Mouse (Mus musculus): ENCODE data around the gene Pard3. TPM values are rescaled to one million over a fixed set of nuclear protein-coding genes. Genes with fewer than 3 reads are reported as not detected.

Gene Pard3
- total RNA-seq, 2 experiments from 2014 or later: 28.8 to 31.5 TPM

- intact Hi-C loops (cut with DNase I): no loop called here
- no peak for DNase-seq
Measured at GRCm38 (mm10) chr8:127378994-127379858, 315.5 kb downstream of the Pard3 start.

DNA sequence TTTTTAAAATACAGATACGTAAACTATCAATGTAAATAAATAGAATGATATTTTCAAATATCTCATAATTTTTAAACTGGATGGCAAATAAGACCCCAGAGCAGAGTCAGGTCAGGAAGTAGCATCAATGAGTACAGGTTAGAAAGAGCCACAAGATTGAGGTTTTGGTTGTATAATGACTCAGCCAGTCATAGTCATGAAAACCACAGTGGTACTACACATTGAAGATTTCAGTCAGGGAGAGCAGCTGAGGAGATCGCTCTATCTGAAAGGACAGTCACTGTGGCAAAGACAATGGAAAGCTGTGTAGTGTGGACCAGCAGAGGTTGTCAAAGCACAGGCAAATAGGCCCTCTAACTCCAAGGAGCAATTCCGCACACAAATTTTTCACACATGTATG is 317.6 kb downstream of the Pard3 start:
- intact Hi-C loops (cut with DNase I): no loop called here
- DNase-seq: no peak

GRCm38 (mm10) chr8:127392700-127393099 is 329.0 kb downstream of the Pard3 start:
- no peak for DNase-seq
- intact Hi-C loops (cut with DNase I): no loop called here

GRCm38 (mm10) chr8:127395488-127395887 is 331.8 kb downstream of the Pard3 start:
- intact Hi-C loops (cut with DNase I): no loop called here
- DNase-seq: no peak

- intact Hi-C loops (cut with DNase I): no loop called here
- DNase-seq: no peak
Measured at GRCm38 (mm10) chr8:127405815-127406214, 342.1 kb downstream of the Pard3 start.

GRCm38 (mm10) chr8:127410606-127411005 is 346.9 kb downstream of the Pard3 start:
- intact Hi-C loops (cut with DNase I): no loop called here
- no peak for DNase-seq

DNA sequence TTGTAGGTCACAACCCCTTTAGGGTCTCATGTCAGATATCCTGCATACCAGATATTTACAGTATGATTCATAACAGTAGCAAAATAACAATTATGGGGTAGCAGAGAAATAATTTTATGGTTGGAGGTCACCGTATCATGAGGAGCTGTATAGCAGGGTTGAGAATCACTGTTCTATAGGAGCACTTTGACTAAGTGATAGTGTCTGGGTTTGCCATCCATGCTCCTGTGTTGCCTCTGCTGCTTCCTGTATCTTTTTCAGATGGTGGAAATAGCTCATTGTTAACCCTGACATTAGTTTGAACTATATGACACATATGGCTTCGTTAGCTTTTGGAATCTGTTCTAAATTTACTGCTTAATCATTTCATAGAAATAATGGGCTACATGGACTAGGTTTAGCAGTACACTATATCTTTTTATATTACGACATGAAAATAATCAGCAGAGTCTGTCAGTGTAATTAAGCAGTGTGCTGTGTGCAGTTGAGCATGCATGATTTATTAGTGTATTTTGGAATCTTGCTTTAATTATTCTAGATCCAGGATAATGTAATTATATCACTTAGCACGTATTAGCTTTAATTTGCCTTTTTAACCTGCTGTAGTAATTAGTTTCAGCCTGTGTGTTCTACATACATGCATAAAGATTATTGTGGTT is 347.6 kb downstream of the Pard3 start:
- DNase-seq: no peak
- intact Hi-C loops (cut with DNase I): no loop called here

DNA sequence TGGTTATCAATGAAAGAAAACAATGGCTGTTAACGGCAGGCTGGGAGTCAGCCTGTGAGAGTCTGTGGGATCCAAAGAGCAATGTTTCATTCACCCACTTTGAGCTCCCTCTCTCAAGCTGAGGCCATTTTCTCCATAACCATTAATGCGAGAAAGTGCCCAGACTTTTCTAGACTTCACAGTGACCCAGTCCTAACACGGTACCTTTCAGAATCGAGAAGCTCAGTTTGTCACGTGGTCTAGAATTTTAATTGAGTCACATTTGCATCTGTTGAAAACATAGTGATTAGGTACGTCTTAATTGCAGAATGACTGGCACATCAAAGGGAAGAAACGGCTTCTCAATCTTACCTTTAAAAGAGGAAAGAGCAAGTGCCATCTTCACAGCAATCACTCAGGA is 359.3 kb downstream of the Pard3 start:
- intact Hi-C loops (cut with DNase I): loop anchor here (10.0 kb wide), 1 partner anchor 228 kb away; no protein-coding TSS in a partner anchor
- DNase-seq: no peak

DNA sequence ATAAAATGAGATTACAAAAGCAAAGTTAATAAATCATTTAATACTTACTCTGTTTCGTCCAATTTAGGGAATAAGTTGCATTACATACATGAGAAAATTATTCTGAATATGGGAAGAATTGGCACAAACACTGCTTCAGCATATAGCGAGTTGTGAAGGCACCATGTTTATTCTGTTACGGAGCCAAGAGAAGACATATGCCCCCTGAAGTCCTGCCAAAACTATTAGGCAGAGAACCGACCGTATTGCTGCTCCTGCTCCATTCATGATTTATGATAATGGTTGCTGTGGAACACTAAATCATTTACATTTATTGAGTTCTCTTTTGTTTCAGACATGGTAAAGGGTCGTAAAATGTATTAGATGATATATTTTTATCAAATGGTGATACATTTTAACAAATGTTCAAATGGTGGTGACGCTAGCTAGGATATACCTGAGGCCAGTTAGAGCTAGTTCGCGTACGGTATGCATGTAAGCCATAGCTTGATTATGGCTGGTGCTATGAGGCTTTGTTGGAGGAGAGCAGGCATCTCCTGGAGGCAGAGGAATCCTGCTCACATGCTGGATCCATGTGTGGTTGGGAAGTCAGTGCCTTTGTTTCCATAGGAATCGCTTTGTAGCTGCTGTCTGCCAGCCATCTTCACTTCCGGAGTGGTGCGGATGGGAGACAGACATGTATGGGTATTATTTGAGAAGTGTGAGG is 360.7 kb downstream of the Pard3 start:
- no peak for DNase-seq
- intact Hi-C loops (cut with DNase I): loop anchor here (10.0 kb wide), 1 partner anchor 230 kb away; no protein-coding TSS in a partner anchor

GRCm38 (mm10) chr8:127426857-127427256 is 363.2 kb downstream of the Pard3 start:
- intact Hi-C loops (cut with DNase I): loop anchor here (10.0 kb wide), 1 partner anchor 232 kb away; no protein-coding TSS in a partner anchor
- no peak for DNase-seq

GRCm38 (mm10) chr8:127428004-127428403 is 364.3 kb downstream of the Pard3 start:
- intact Hi-C loops (cut with DNase I): loop anchor here (10.0 kb wide), 1 partner anchor 233 kb away; no protein-coding TSS in a partner anchor
- DNase-seq: no peak

GRCm38 (mm10) chr8:127431236-127431635 is 367.5 kb downstream of the Pard3 start:
- intact Hi-C loops (cut with DNase I): no loop called here
- no peak for DNase-seq

- intact Hi-C loops (cut with DNase I): loop anchor here (5.0 kb wide), 1 partner anchor 1056 kb away; no protein-coding TSS in a partner anchor
- DNase-seq: no peak
Measured at GRCm38 (mm10) chr8:127435975-127436374, 372.3 kb downstream of the Pard3 start.

- intact Hi-C loops (cut with DNase I): loop anchor here (5.0 kb wide), 1 partner anchor 1055 kb away; no protein-coding TSS in a partner anchor
- no peak for DNase-seq
Measured at GRCm38 (mm10) chr8:127437613-127438235, 374.0 kb downstream of the Pard3 start.

GRCm38 (mm10) chr8:127438625-127439391 is 375.1 kb downstream of the Pard3 start:
- peak; percentile 64 to 76 for DNase-seq
- intact Hi-C loops (cut with DNase I): loop anchor here (5.0 kb wide), 1 partner anchor 1053 kb away; no protein-coding TSS in a partner anchor

- DNase-seq: peak; percentile 21 to 36
- intact Hi-C loops (cut with DNase I): loop anchor here (2.0 to 5.0 kb wide), 2 partner anchors 919 to 1053 kb away; partner anchors contain the start of gene Nrp1
Measured at GRCm38 (mm10) chr8:127439392-127440160, 375.9 kb downstream of the Pard3 start.

DNA sequence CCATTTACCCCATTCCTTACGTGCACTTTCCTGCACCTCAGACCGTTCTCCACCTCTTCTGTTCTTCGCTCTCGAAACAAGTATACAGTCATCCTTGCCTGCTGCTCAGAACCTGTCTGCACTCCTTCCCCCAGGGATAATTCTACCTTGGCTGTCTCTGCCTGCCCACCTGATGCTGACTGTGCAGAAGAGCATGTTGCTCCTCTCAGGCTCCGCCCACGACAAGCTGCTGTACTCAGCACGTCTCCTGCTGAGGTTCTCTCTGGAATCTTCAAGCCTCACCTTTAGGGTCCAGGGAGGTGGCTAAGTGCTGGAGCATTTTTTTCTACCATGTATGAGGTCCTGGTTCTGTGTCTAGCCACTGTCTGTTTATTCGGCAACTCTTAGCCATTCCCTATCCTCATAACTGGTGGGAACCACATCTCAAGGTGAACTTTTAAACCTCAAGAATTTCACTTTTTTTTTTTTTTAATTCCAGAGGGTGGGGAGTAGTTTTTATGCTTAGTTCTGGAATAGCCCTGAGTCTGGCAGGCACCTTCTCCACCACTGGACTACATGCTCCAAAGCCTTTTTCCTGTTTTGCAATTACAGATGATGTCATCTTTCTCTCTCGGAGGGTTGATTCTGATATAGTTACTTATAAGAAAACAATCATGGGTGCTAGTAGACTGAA is 376.6 kb downstream of the Pard3 start:
- no peak for DNase-seq
- intact Hi-C loops (cut with DNase I): loop anchor here (2.0 kb wide), 1 partner anchor 919 kb away; the partner anchor contains the start of gene Nrp1

Data from heart, postnatal 14 days (tissue).